Mouse (Mus musculus) kidney, adult 2 months (tissue): ENCODE measurements around the gene Gm11011.

ENCODE experiments used
- CTCF ChIP-seq: fragments of 200-500 bp; conservative IDR thresholded peaks from 2 replicates; pipeline ENCODE4 v1.5.1; 2011; ENCODE audit warnings: low read depth, mild to moderate bottlenecking, control low read depth, low read length, moderate library complexity, mixed read lengths; ENCODE audit not compliant: insufficient read depth, insufficient read length
- POLR2A ChIP-seq: fragments of 200-500 bp; IDR thresholded peaks from one replicate; pipeline ENCODE4 v1.6.1; 2011; ENCODE audit warnings: low read depth, low read length, control low read depth

DNA sequence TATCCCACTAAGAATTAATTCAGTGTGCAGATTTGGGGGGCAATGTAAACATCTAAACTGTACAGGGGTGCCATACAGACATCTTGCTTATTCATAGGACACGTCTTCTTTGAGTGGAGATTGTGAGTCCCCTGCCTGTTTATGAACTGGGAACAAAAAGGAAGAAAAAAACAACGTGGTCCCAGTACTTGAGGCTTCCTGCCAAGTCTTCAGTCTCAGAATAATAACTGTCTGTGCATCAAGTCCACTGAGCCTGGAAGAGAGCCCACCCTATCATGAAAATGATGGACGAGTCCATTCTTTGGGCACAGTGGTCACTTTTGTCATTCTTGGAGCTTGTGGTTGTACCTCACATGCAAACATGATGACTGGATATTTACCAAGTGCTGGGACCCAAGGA is 6.2 kb upstream of the Gm11011 start:
- no peak for TF ChIP-seq POLR2A
- no peak for TF ChIP-seq CTCF
